25 mouse cellular contexts compared by ENCODE assay signal in the genomic region with DNA sequence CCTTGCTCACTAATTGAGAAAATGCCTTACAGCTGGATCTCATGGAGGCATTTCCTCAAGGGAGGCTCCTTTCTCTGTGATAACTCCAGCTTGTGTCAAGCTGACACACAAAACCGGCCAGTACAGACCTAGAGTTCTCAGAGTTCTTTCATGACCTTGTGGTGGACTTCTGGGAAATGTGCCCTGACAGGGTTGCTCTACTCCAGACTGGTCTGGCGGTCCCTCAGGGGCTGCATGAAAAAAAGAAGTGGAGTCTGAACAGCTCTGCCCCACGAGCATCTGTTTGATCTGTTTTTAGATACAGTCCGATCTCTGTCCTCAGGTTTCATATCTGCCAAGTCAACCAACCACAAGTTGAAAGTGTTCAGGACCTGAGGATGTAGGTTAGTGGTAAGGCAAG. TPM values are rescaled to one million over a fixed set of nuclear protein-coding genes. Genes with fewer than 3 reads are reported as not detected.
DNase-seq lines count a peak whose midpoint lies in the region; ATAC-seq lines count a peak whose summit lies in the region.
"Had no signal": no experiment of that assay in that cellular context is flagged by ENCODE, and none has a peak within 500 bp of the region (broad histone marks: within the 10 kb centered on the region; RNA-seq: fewer than 3 reads in every experiment).

No protein-coding gene starts in this region.

- H3K27ac ChIP-seq in kidney, embryonic 15.5 days = no peak overlapping the region
- H3K27ac ChIP-seq: embryonic facial prominence, embryonic 15.5 days; forebrain, embryonic 12.5 days; forebrain, embryonic 15.5 days; hindbrain, embryonic 12.5 days; hindbrain, embryonic 15.5 days had no signal

- H3K4me3 ChIP-seq in kidney, embryonic 15.5 days (replicated peaks) = no peak overlapping the region
- H3K4me3 ChIP-seq: embryonic facial prominence, embryonic 15.5 days; forebrain, embryonic 12.5 days; forebrain, embryonic 15.5 days; hindbrain, embryonic 12.5 days; hindbrain, embryonic 15.5 days had no signal

- WGBS in kidney, embryonic 15.5 days = 58% methylated on average over 4 of the region's 4 CpGs

- ATAC-seq in kidney, embryonic 15.5 days (replicated peaks; ENCODE audit: low FRiP score) = no peak
- no peak for ATAC-seq in erythroid progenitor cell, adult 5-6 weeks (replicated peaks; ENCODE audit: low FRiP score, poor library complexity, severe bottlenecking)
- ATAC-seq: forebrain, embryonic 15.5 days had no signal

- 0 out of 2 replicates have a peak, but pooled peaks cover 9% of the 10 kb centered on the region for H3K4me1 ChIP-seq in kidney, embryonic 15.5 days
- H3K4me1 ChIP-seq: embryonic facial prominence, embryonic 15.5 days; forebrain, embryonic 12.5 days; forebrain, embryonic 15.5 days; hindbrain, embryonic 12.5 days had no signal

- no peaks in the 10 kb centered on the region for H3K9me3 ChIP-seq in kidney, embryonic 15.5 days (replicated peaks)
- H3K9me3 ChIP-seq: embryonic facial prominence, embryonic 15.5 days; forebrain, embryonic 12.5 days; forebrain, embryonic 15.5 days; G1E; hindbrain, embryonic 12.5 days; hindbrain, embryonic 15.5 days had no signal

- H3K27me3 ChIP-seq in kidney, embryonic 15.5 days = no peaks in the 10 kb centered on the region
- H3K27me3 ChIP-seq: CH12.LX; embryonic facial prominence, embryonic 15.5 days; forebrain, embryonic 12.5 days; forebrain, embryonic 15.5 days; hindbrain, embryonic 12.5 days; hindbrain, embryonic 15.5 days had no signal

- DNase-seq in adrenal gland, postnatal 14 days = peak; percentile 35
- DNase-seq in adrenal gland, adult 8-10 months = no peak
- peak; percentile 43 for DNase-seq in kidney, adult 11 months
- no peak for DNase-seq in kidney, postnatal 10 days
- peak; percentile 43 for DNase-seq in kidney, adult 9 months
- DNase-seq in kidney, postnatal 14 days = peak; percentile 40
- DNase-seq: adrenal gland, postnatal 25 days; B cell, adult 2 months; cerebellum, adult 11-12 months; cerebellum, adult 8-10 months; cerebellum, postnatal 10 days; cerebellum, postnatal 36 days; embryo, embryonic 11 days; gastrocnemius, postnatal 10 days; gastrocnemius, postnatal 36 days had no signal

- H3K9ac ChIP-seq in kidney, embryonic 15.5 days = no peak overlapping the region
- H3K9ac ChIP-seq: embryonic facial prominence, embryonic 15.5 days; forebrain, embryonic 12.5 days; forebrain, embryonic 15.5 days; hindbrain, embryonic 12.5 days; hindbrain, embryonic 15.5 days had no signal

- H3K36me3 ChIP-seq in kidney, embryonic 15.5 days = peaks cover 13% of the 10 kb centered on the region
- H3K36me3 ChIP-seq: forebrain, embryonic 15.5 days; hindbrain, embryonic 15.5 days had no signal

- no peak overlapping the region for H3K4me2 ChIP-seq in kidney, embryonic 15.5 days
- H3K4me2 ChIP-seq: embryonic facial prominence, embryonic 15.5 days; forebrain, embryonic 12.5 days; forebrain, embryonic 15.5 days; heart, embryonic 11.5 days; hindbrain, embryonic 12.5 days; hindbrain, embryonic 15.5 days had no signal

RNA-seq across cellular contexts. Expression of a gene that starts 7.8 kb away (rescaled TPM):
- total RNA-seq in adrenal gland, postnatal 14 days (2021) = 31.2 and 33.3 TPM in 2 replicates
- 10 to 100 TPM; 25.9 to 29.4 (median 28.0) TPM for total RNA-seq in adrenal gland, adult 8-10 months (2022)
- 21.5 and 25.1 TPM in 2 replicates for polyA plus RNA-seq in kidney, embryonic 15.5 days (2015; fragmentation: Nextera tagmentation; extraction: Ambion mirVana)
- total RNA-seq in erythroid progenitor cell, adult 5-6 weeks (2015; ENCODE audit: low replicate concordance) = 0.72 TPM in 1 of 2 replicates, not detected in the other
- total RNA-seq in erythroid progenitor cell, adult 5-6 weeks (2017; ENCODE audit: low replicate concordance) = 0.39 and 1.3 TPM in 2 replicates

RNA-seq across cellular contexts. Expression of a gene that starts 38.2 kb away (rescaled TPM):
- total RNA-seq in adrenal gland, postnatal 14 days (2021) = 8.7 and 10.0 TPM in 2 replicates
- total RNA-seq in adrenal gland, adult 8-10 months (2022) = 10 to 100 TPM; 11.1 to 14.4 (median 12.5) TPM
- 8.3 and 10.7 TPM in 2 replicates for polyA plus RNA-seq in kidney, embryonic 15.5 days (2015; fragmentation: Nextera tagmentation; extraction: Ambion mirVana)
- total RNA-seq in erythroid progenitor cell, adult 5-6 weeks (2015; ENCODE audit: low replicate concordance) = 0.42 TPM in 1 of 2 replicates, not detected in the other
- total RNA-seq in erythroid progenitor cell, adult 5-6 weeks (2017; ENCODE audit: low replicate concordance) = 2.4 TPM in 1 of 2 replicates, not detected in the other

RNA-seq across cellular contexts. Expression of a gene that starts 41.6 kb away (rescaled TPM):
- total RNA-seq in adrenal gland, postnatal 14 days (2021) = 2.2 and 8.8 TPM in 2 replicates
- 1 to 10 TPM; 1.9 to 3.1 (median 2.7) TPM for total RNA-seq in adrenal gland, adult 8-10 months (2022)
- polyA plus RNA-seq in kidney, embryonic 15.5 days (2015; fragmentation: Nextera tagmentation; extraction: Ambion mirVana) = 0.82 and 1.2 TPM in 2 replicates
- total RNA-seq in erythroid progenitor cell, adult 5-6 weeks (2015; ENCODE audit: low replicate concordance) = 14.3 and 18.7 TPM in 2 replicates
- 2.1 and 3.9 TPM in 2 replicates for total RNA-seq in erythroid progenitor cell, adult 5-6 weeks (2017; ENCODE audit: low replicate concordance)

RNA-seq across cellular contexts. Expression of a gene that starts 49.3 kb away (rescaled TPM):
- total RNA-seq in adrenal gland, postnatal 14 days (2021) = 3.3 and 5.3 TPM in 2 replicates
- total RNA-seq in adrenal gland, adult 8-10 months (2022) = 1 to 10 TPM; 4.5 to 6.6 (median 5.9) TPM
- polyA plus RNA-seq in kidney, embryonic 15.5 days (2015; fragmentation: Nextera tagmentation; extraction: Ambion mirVana) = 5.7 and 6.3 TPM in 2 replicates
- 1.1 TPM in 1 of 2 replicates, not detected in the other for total RNA-seq in erythroid progenitor cell, adult 5-6 weeks (2015; ENCODE audit: low replicate concordance)
- total RNA-seq in erythroid progenitor cell, adult 5-6 weeks (2017; ENCODE audit: low replicate concordance) = 0.26 TPM in 1 of 2 replicates, not detected in the other

RNA-seq across cellular contexts. Expression of a gene that starts 55.8 kb away (rescaled TPM):
- total RNA-seq in adrenal gland, postnatal 14 days (2021) = 8.5 and 9.4 TPM in 2 replicates
- total RNA-seq in adrenal gland, adult 8-10 months (2022) = 10 to 100 TPM; 10.3 to 12.7 (median 11.4) TPM
- 7.1 and 8.0 TPM in 2 replicates for polyA plus RNA-seq in kidney, embryonic 15.5 days (2015; fragmentation: Nextera tagmentation; extraction: Ambion mirVana)
- not detected in 2 replicates for total RNA-seq in erythroid progenitor cell, adult 5-6 weeks (2015; ENCODE audit: low replicate concordance)
- not detected in 2 replicates for total RNA-seq in erythroid progenitor cell, adult 5-6 weeks (2017; ENCODE audit: low replicate concordance)

Comparison
In these comparisons a context has a peak if more than half of its experiments do, and no peak if none do; other contexts are left out.
1. DNase-seq: peak in adrenal gland, postnatal 14 days (single experiment), kidney, adult 11 months (single experiment), kidney, adult 9 months (single experiment) and kidney, postnatal 14 days (single experiment); none in adrenal gland, adult 8-10 months (single experiment) and kidney, postnatal 10 days (single experiment).
2. RNA of a gene that starts 7.8 kb away (total RNA-seq): 31.2 to 33.3 TPM in adrenal gland, postnatal 14 days and 25.9 to 29.4 TPM in adrenal gland, adult 8-10 months; 0.39 to 1.3 TPM in erythroid progenitor cell, adult 5-6 weeks; every median in the first group is over 10 times any median in the second.